Mouse (Mus musculus): Measurements from ENCODE around the gene Lrat. TPM values are rescaled to one million over a fixed set of nuclear protein-coding genes. Genes with fewer than 3 reads are reported as not detected.

Gene Lrat
- polyA plus RNA-seq (2014; fragmentation: Nextera tagmentation; extraction: Ambion mirVana): 0.05 and 0.23 TPM in 2 replicates

- WGBS: 2% methylated on average over 35 of the region's 35 CpGs
- Histone ChIP-seq H3K27me3 (ENCODE audit: control insufficient read depth, insufficient read depth, low read length) (peaks cover 29% of the 10 kb centered on the region), H3K4me1 (ENCODE audit: control insufficient read depth in 2 of 2, insufficient read depth in 2 of 2, low read length in 2 of 2) (peaks cover 0 to 11% of the 10 kb centered on the region in 2 experiments; a peak in 2 of 4 replicates), H3K27ac (replicated peaks in 1 of 2; ENCODE audit: control insufficient read depth in 1 of 2, insufficient read depth in 1 of 2, low read depth in 2 of 2, low read length in 2 of 2) (no peak within 1 kb of the TSS), H3K9ac (ENCODE audit: low read length) (no peak within 1 kb of the TSS), H3K4me2 (ENCODE audit: low read length) (peak within 1 kb of the TSS; percentile 75), H3K9me3 (ENCODE audit: control insufficient read depth, low read length) (peaks cover 4% of the 10 kb centered on the region; the same call in 1 of the 2 replicates), H3K36me3 (ENCODE audit: control insufficient read depth, insufficient read depth, low read length) (no peaks in the 10 kb centered on the region), H3K4me3 (ENCODE audit: control insufficient read depth in 1 of 2, insufficient read depth in 1 of 2, low read depth in 1 of 2, low read length in 2 of 2) (peak within 1 kb of the TSS; percentile 39 to 48)
- no peak for ATAC-seq (ENCODE audit: insufficient number of reproducible peaks, insufficient read depth, low FRiP score, low read depth)
Measured at GRCm38 (mm10) chr3:82903613-82904205, at the start of gene Lrat. Lrat (minus strand) TSS chr3:82903973.

GRCm38 (mm10) chr3:82952173-82952962 is 48.6 kb upstream of the Lrat start:
- H3K4me2 ChIP-seq (ENCODE audit: low read length): no peak overlapping the region
- WGBS: 86% methylated on average over 4 of the region's 4 CpGs
- no peaks in the 10 kb centered on the region for H3K36me3 ChIP-seq (ENCODE audit: control insufficient read depth, insufficient read depth, low read length)
- H3K27me3 ChIP-seq (ENCODE audit: control insufficient read depth, insufficient read depth, low read length): no peaks in the 10 kb centered on the region
- H3K9me3 ChIP-seq (ENCODE audit: control insufficient read depth, low read length): no peaks in the 10 kb centered on the region
- H3K9ac ChIP-seq (ENCODE audit: low read length): no peak overlapping the region
- H3K27ac ChIP-seq (replicated peaks in 1 of 2; ENCODE audit: control insufficient read depth in 1 of 2, insufficient read depth in 1 of 2, low read depth in 2 of 2, low read length in 2 of 2): no peak overlapping the region
- no peak overlapping the region for H3K4me3 ChIP-seq (ENCODE audit: control insufficient read depth in 1 of 2, insufficient read depth in 1 of 2, low read depth in 1 of 2, low read length in 2 of 2)
- ATAC-seq (ENCODE audit: insufficient number of reproducible peaks, insufficient read depth, low FRiP score, low read depth): no peak
- H3K4me1 ChIP-seq (ENCODE audit: control insufficient read depth in 2 of 2, insufficient read depth in 2 of 2, low read length in 2 of 2): no peaks in the 10 kb centered on the region

DNA sequence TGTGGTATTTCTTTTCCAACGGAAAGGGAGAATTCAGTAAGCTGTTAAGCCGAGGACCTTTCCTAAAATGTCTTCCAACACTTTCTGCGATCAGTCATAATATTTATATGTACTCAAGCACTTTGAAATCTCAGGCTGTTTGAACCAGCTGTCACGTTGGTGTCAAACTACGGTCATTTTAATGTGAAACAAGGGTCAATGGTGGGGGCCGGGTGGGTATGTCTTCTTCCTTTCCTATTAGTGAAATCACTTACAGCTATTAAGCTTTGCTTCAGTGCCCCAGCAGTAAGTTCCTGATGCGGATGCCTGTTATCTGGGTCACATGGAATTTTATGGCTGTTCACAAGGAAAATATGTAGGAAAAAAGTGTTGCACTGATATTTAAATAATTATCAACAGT is 46.9 kb upstream of the Lrat start:
- H3K36me3 ChIP-seq (ENCODE audit: control insufficient read depth, insufficient read depth, low read length): no peaks in the 10 kb centered on the region
- H3K9me3 ChIP-seq (ENCODE audit: control insufficient read depth, low read length): no peaks in the 10 kb centered on the region
- H3K9ac ChIP-seq (ENCODE audit: low read length): no peak overlapping the region
- WGBS: 78% methylated on average over 7 of the region's 7 CpGs
- ATAC-seq (ENCODE audit: insufficient number of reproducible peaks, insufficient read depth, low FRiP score, low read depth): no peak
- no peak overlapping the region for H3K4me2 ChIP-seq (ENCODE audit: low read length)
- H3K4me3 ChIP-seq (ENCODE audit: control insufficient read depth in 1 of 2, insufficient read depth in 1 of 2, low read depth in 1 of 2, low read length in 2 of 2): no peak overlapping the region
- no peaks in the 10 kb centered on the region for H3K27me3 ChIP-seq (ENCODE audit: control insufficient read depth, insufficient read depth, low read length)
- H3K4me1 ChIP-seq (ENCODE audit: control insufficient read depth in 2 of 2, insufficient read depth in 2 of 2, low read length in 2 of 2): peaks cover 4 to 8% of the 10 kb centered on the region in 2 experiments; a peak in 3 of 4 replicates
- H3K27ac ChIP-seq (replicated peaks in 1 of 2; ENCODE audit: control insufficient read depth in 1 of 2, insufficient read depth in 1 of 2, low read depth in 2 of 2, low read length in 2 of 2): no peak overlapping the region

DNA sequence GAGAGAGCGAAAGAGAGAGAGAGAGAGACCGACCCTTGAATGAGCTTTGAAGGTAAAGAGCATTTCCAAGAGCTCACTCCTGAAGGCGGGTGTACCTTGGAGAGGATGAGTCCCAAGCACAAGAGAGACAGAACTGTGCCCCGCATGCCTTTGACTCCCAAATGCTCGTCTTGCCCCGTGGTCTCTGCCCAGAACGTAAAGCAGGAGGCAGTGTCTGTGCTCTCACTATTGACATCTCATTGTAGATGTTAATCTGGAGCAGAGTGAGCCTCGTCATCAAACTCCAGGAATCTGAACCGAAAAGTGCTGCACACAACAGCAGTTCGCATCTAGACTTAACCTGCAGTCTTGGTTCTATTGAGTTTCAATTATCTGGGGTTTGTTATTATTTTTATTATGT is 46.4 kb upstream of the Lrat start:
- ATAC-seq (ENCODE audit: insufficient number of reproducible peaks, insufficient read depth, low FRiP score, low read depth): no peak
- Histone ChIP-seq H3K36me3 (ENCODE audit: control insufficient read depth, insufficient read depth, low read length) (no peaks in the 10 kb centered on the region), H3K9me3 (ENCODE audit: control insufficient read depth, low read length) (no peaks in the 10 kb centered on the region), H3K4me3 (ENCODE audit: control insufficient read depth in 1 of 2, insufficient read depth in 1 of 2, low read depth in 1 of 2, low read length in 2 of 2) (no peak overlapping the region), H3K27ac (replicated peaks in 1 of 2; ENCODE audit: control insufficient read depth in 1 of 2, insufficient read depth in 1 of 2, low read depth in 2 of 2, low read length in 2 of 2) (no peak overlapping the region), H3K4me2 (ENCODE audit: low read length) (no peak overlapping the region), H3K9ac (ENCODE audit: low read length) (no peak overlapping the region), H3K27me3 (ENCODE audit: control insufficient read depth, insufficient read depth, low read length) (no peaks in the 10 kb centered on the region), H3K4me1 (ENCODE audit: control insufficient read depth in 2 of 2, insufficient read depth in 2 of 2, low read length in 2 of 2) (peaks cover 4 to 8% of the 10 kb centered on the region in 2 experiments; a peak in 3 of 4 replicates)
- WGBS: 69% methylated on average over 10 of the region's 10 CpGs

GRCm38 (mm10) chr3:82946375-82947107 is 42.8 kb upstream of the Lrat start:
- Histone ChIP-seq H3K36me3 (ENCODE audit: control insufficient read depth, insufficient read depth, low read length) (no peaks in the 10 kb centered on the region), H3K9ac (ENCODE audit: low read length) (no peak overlapping the region), H3K4me1 (ENCODE audit: control insufficient read depth in 2 of 2, insufficient read depth in 2 of 2, low read length in 2 of 2) (peaks cover 4 to 8% of the 10 kb centered on the region in 2 experiments; a peak in 3 of 4 replicates), H3K27ac (replicated peaks in 1 of 2; ENCODE audit: control insufficient read depth in 1 of 2, insufficient read depth in 1 of 2, low read depth in 2 of 2, low read length in 2 of 2) (no peak overlapping the region), H3K4me3 (ENCODE audit: control insufficient read depth in 1 of 2, insufficient read depth in 1 of 2, low read depth in 1 of 2, low read length in 2 of 2) (no peak overlapping the region), H3K9me3 (ENCODE audit: control insufficient read depth, low read length) (no peaks in the 10 kb centered on the region), H3K4me2 (ENCODE audit: low read length) (no peak overlapping the region), H3K27me3 (ENCODE audit: control insufficient read depth, insufficient read depth, low read length) (no peaks in the 10 kb centered on the region)
- WGBS: 15% methylated on average over 6 of the region's 6 CpGs
- ATAC-seq (ENCODE audit: insufficient number of reproducible peaks, insufficient read depth, low FRiP score, low read depth): no peak

- Histone ChIP-seq H3K36me3 (ENCODE audit: control insufficient read depth, insufficient read depth, low read length) (no peaks in the 10 kb centered on the region), H3K27ac (replicated peaks in 1 of 2; ENCODE audit: control insufficient read depth in 1 of 2, insufficient read depth in 1 of 2, low read depth in 2 of 2, low read length in 2 of 2) (no peak overlapping the region), H3K27me3 (ENCODE audit: control insufficient read depth, insufficient read depth, low read length) (no peaks in the 10 kb centered on the region), H3K4me1 (ENCODE audit: control insufficient read depth in 2 of 2, insufficient read depth in 2 of 2, low read length in 2 of 2) (no peaks in the 10 kb centered on the region), H3K9ac (ENCODE audit: low read length) (no peak overlapping the region), H3K4me2 (ENCODE audit: low read length) (no peak overlapping the region), H3K4me3 (ENCODE audit: control insufficient read depth in 1 of 2, insufficient read depth in 1 of 2, low read depth in 1 of 2, low read length in 2 of 2) (no peak overlapping the region), H3K9me3 (ENCODE audit: control insufficient read depth, low read length) (no peaks in the 10 kb centered on the region)
- WGBS: 68% methylated on average over 2 of the region's 2 CpGs
- ATAC-seq (ENCODE audit: insufficient number of reproducible peaks, insufficient read depth, low FRiP score, low read depth): no peak
Measured at GRCm38 (mm10) chr3:82927917-82928316, 24.1 kb upstream of the Lrat start.

GRCm38 (mm10) chr3:82915632-82916031 is 11.9 kb upstream of the Lrat start:
- Histone ChIP-seq H3K9ac (ENCODE audit: low read length) (no peak overlapping the region), H3K27ac (replicated peaks in 1 of 2; ENCODE audit: control insufficient read depth in 1 of 2, insufficient read depth in 1 of 2, low read depth in 2 of 2, low read length in 2 of 2) (no peak overlapping the region), H3K4me3 (ENCODE audit: control insufficient read depth in 1 of 2, insufficient read depth in 1 of 2, low read depth in 1 of 2, low read length in 2 of 2) (no peak overlapping the region), H3K27me3 (ENCODE audit: control insufficient read depth, insufficient read depth, low read length) (no peaks in the 10 kb centered on the region), H3K36me3 (ENCODE audit: control insufficient read depth, insufficient read depth, low read length) (no peaks in the 10 kb centered on the region), H3K4me1 (ENCODE audit: control insufficient read depth in 2 of 2, insufficient read depth in 2 of 2, low read length in 2 of 2) (no peaks in the 10 kb centered on the region), H3K9me3 (ENCODE audit: control insufficient read depth, low read length) (no peaks in the 10 kb centered on the region), H3K4me2 (ENCODE audit: low read length) (no peak overlapping the region)
- WGBS: 55% methylated on average over 1 of the region's 1 CpGs
- ATAC-seq (ENCODE audit: insufficient number of reproducible peaks, insufficient read depth, low FRiP score, low read depth): no peak
